Mouse (Mus musculus): ENCODE results near the gene Tmbim6.

DNA sequence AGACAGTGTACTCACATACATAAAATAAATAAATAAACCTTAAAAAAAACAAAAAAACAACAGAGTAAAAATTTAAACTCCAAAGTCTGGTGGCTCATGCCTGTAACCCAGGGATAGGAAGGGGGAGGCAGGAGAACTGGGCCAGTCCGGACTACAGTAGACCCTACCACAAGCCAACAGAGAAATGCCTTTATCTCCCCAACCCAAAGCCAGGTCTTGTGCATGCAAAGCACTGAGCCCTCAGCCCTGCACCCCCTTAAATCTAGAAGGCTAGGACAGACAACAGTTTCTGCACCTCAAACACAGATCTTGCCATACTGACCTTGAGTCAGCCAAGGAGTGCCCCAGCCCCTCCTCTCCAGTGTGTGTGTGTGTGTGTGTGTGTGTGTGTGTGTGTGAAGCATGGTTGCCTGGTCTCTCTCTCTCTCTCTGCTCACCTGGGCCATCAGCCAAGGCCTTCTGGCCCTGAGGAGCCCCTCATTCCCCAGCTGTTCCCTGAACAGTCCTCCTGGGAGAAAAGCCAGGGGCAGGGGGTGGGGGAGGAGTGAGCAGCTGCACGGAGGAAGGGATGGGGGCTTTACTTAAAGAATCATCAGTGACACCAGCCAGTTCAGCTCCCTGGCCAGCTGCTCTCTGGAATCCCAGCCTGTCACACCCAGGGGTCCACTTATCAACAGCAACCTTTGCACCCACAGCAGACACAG lies 47.6 kb downstream of the Tmbim6 start:
- no peak for TF ChIP-seq POLR2A (IDR thresholded peaks at IDR 0.05; ENCODE audit: low read depth, low read length)
- no peak for TF ChIP-seq CTCF (IDR thresholded peaks at IDR 0.05; ENCODE audit: extremely low read depth, insufficient read depth, insufficient read length, insufficient replicate concordance)

Data from spleen, adult 2 months (tissue).